Mouse (Mus musculus) brown adipose tissue, adult 24 weeks (tissue): ENCODE results near the gene Mknk2. TPM values are rescaled to one million over a fixed set of nuclear protein-coding genes. Genes with fewer than 3 reads are reported as not detected.
"Not testable (repeated sequence)": the region's sequence is repeated elsewhere in the genome, so short reads cannot be mapped to it uniquely, and the experiment has no call there.

Experiments used
- H3K27ac ChIP-seq: fragments of 200-500 bp; replicated peaks from 2 replicates; pipeline ENCODE4 v1.5.1; 2012; ENCODE audit warnings: low read depth, mild to moderate bottlenecking, low read length
- H3K4me1 ChIP-seq: fragments of 200-500 bp; 2 replicates; pipeline ENCODE4 v1.6.1; 2012; ENCODE audit warnings: low read length, mixed read lengths; ENCODE audit not compliant: control insufficient read depth, insufficient read depth, insufficient read length
- H3K4me3 ChIP-seq: fragments of 200-500 bp; 2 replicates; pipeline ENCODE4 v1.5.1; 2012; ENCODE audit warnings: low read depth, mild to moderate bottlenecking, low read length, moderate library complexity; ENCODE audit not compliant: insufficient read depth
- polyA plus RNA-seq: library from polyadenylated mRNA; stranded (reverse); fragments of >200 nt; gene quantifications from 2 replicates; pipeline ENCODE4 v1.2.4, GENCODE M21; 2012; ENCODE audit not compliant: missing spikeins, insufficient read depth, insufficient read length

Gene Mknk2
- polyA plus RNA-seq, 1 experiment = 313 TPM

GRCm38 (mm10) chr10:80656130-80656862 is 21.6 kb downstream of the Mknk2 start:
- Histone ChIP-seq H3K4me3 (peak overlapping the region; percentile 71), H3K4me1 (peaks cover 7% of the 10 kb centered on the region)

GRCm38 (mm10) chr10:80655406-80656129 is 22.3 kb downstream of the Mknk2 start:
- Histone ChIP-seq H3K4me1 (peaks cover 7% of the 10 kb centered on the region), H3K27ac (no peak overlapping the region), H3K4me3 (peak overlapping the region; percentile 71)

More at GRCm38 (mm10) chr10:80656130-80656862, 21.6 kb downstream of the Mknk2 start:
- H3K27ac ChIP-seq = peak overlapping the region; percentile 59

- no peak overlapping the region for H3K27ac ChIP-seq
- H3K4me3 ChIP-seq = no peak overlapping the region
- peaks cover 7% of the 10 kb centered on the region for H3K4me1 ChIP-seq
Observed at GRCm38 (mm10) chr10:80654866-80655265, 23.0 kb downstream of the Mknk2 start.

DNA sequence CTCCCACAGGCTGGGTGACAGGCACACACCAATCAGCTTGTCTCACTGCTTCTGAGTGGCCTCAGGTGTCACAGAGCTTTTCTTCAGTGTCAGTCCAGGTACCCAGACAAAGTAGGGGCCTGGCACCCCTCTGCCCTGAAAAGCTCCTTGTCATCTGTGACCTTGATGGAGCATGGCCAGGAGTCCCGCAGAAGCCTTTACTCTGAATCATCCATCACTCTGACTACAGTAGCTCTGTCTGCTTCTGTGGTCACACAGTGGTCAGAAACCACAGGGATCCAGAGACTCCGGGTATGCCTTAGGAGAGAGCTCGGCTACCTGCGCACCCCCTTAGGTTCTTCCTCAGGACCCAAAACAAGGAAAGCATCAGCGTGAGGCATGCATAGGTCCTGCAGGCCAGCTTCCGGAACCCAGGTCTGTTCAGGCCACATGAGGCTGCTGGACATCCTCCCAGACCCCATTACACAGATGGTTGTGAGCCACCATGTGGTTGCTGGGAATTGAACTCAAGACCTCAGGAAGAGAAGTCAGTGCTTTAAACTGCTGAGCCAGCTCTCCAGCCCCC is 24.7 kb downstream of the Mknk2 start:
- peaks cover 7% of the 10 kb centered on the region for H3K4me1 ChIP-seq
- no peak overlapping the region for H3K4me3 ChIP-seq
- no peak overlapping the region for H3K27ac ChIP-seq

DNA sequence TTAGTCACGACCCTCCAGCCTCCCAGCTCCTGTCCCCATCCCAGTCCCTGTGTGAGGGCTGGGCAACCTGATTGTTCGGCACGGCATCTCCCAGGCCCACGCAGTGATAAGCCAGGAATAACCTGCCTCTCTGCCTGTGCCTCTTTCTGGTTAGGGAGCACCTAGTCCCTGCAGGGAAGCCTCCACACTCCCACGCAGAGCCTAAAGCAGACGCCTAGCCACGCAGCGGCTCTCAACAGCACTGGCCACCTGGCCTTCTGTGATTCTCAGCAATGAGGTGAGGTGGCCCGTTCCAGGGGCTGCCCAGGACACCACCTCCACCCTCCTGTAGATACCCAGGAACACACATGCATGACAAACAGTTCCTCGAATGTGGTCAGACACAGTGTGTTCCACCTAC is 27.5 kb downstream of the Mknk2 start:
- Histone ChIP-seq H3K27ac (no peak overlapping the region), H3K4me1 (peaks cover 4% of the 10 kb centered on the region; the same call in 1 of the 2 replicates), H3K4me3 (no peak overlapping the region)

DNA sequence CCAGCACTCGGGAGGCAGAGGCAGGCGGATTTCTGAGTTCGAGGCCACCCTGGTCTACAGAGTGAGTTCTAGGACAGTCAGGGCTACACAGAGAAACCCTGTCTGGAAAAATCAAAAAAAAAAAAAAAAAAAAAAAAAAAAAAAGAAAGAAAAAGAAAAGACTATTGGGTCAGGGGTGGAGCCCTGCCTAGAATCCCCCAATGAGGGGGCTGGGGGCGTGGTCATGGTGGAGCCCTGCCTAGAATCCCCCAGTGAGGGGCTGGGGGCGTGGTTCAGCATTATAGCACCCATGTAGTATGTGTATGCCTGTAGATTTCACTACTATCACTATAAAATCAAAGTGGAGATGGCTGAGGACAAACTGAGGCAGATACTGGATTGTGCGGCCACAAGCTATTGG is 28.0 kb downstream of the Mknk2 start:
- not testable (repeated sequence) for H3K27ac ChIP-seq, H3K4me3 ChIP-seq, H3K4me1 ChIP-seq

- no peak overlapping the region for H3K27ac ChIP-seq
- no peaks in the 10 kb centered on the region for H3K4me1 ChIP-seq
- no peak overlapping the region for H3K4me3 ChIP-seq
Observed at GRCm38 (mm10) chr10:80646936-80647335, 31.0 kb downstream of the Mknk2 start.

- Histone ChIP-seq H3K4me3 (no peak overlapping the region), H3K4me1 (peaks cover 2% of the 10 kb centered on the region; the same call in 1 of the 2 replicates), H3K27ac (no peak overlapping the region)
Observed at GRCm38 (mm10) chr10:80635345-80635744, 42.6 kb downstream of the Mknk2 start.

GRCm38 (mm10) chr10:80628925-80629324 is 49.0 kb downstream of the Mknk2 start:
- Histone ChIP-seq H3K4me3 (no peak overlapping the region), H3K27ac (no peak overlapping the region), H3K4me1 (peaks cover 36% of the 10 kb centered on the region)

DNA sequence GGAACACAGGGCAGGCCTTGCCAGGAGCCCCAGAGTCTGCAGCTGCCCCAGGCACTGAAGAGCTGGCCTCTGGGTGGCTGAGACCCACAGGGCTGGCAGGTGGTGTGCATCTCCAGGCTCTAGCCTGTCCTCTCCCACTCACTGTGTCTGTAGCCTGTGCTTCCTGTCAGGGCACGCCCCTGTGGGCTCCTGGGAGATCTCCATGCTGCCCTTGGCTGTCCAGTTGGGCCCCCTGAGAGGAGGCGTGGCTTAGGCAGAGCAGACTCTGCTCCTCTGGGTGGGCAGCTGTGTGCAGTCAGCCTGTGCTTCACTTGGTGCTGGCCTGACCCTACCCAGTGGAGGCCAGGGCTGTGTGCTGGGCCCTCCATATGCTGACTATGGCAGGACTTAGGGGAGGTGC is 50.2 kb downstream of the Mknk2 start:
- H3K4me3 ChIP-seq = no peak overlapping the region
- no peak overlapping the region for H3K27ac ChIP-seq
- peaks cover 36% of the 10 kb centered on the region for H3K4me1 ChIP-seq

DNA sequence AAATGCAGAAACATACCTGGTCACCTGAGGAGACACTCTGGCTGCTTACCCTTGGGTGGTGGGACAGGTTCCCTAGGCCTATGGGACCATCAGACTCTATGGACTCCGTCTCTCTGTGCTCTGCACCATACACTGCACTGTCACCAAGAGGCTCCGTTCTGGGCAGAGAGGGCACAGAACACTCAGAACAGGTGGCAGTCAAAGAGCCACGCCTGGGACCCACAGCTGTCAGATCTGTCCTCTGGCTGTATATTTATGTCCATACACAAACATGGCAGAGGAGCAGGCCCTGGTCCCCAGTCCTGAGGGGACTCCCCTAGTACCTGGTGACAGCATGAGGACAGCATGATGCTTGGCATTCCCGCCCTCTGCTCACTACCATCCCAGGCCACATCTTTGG is 52.1 kb downstream of the Mknk2 start:
- H3K4me1 ChIP-seq = peaks cover 36% of the 10 kb centered on the region
- no peak overlapping the region for H3K27ac ChIP-seq
- no peak overlapping the region for H3K4me3 ChIP-seq

- Histone ChIP-seq H3K4me3 (peak overlapping the region; percentile 87), H3K4me1 (peaks cover 18% of the 10 kb centered on the region), H3K27ac (peak overlapping the region; percentile 88)
Observed at GRCm38 (mm10) chr10:80623457-80624191, 54.3 kb downstream of the Mknk2 start.

- H3K27ac ChIP-seq = peak within 1 kb of the TSS; percentile 88
- peak within 1 kb of the TSS; percentile 87 for H3K4me3 ChIP-seq
- peaks cover 12% of the 10 kb centered on the region for H3K4me1 ChIP-seq
Observed at GRCm38 (mm10) chr10:80622661-80623456, 55.1 kb downstream of the Mknk2 start, which contains the start of gene Csnk1g2. TSS of gene Csnk1g2 (plus strand) at chr10:80622838.

DNA sequence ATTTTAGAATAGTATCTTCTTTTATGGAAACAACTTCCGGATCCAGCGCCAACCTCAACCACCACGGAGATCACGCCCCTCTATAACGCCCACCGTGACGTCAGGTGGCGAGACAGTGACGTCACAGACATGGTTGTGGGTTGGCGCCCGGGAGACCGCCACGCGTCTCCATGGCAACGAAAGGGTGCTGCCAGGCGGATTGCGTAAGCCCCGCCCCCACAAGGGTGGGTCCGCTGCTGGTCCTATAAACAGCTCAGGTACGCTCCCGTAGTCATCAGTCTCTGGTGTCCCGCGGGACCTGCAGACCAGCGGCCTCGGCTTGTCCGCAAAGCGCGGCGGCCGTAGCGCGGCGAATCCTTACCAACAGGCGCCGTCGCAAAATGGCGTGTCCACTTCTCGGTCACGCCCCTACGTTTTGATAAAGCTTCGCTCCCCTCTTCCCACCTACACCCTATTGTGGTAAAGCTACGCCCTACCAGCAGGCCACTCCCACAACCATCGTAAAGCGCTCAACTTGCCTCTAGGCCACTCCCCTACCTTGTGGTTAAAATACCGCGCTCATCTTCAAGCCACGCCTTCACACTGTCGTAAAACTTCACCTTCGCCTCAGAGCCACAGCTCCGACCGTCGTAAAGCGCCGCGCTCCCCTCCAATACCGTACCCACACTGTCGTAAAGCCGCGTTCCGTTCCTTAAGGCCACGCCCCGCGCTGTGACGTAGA is 55.8 kb downstream of the Mknk2 start:
- Histone ChIP-seq H3K4me1 (peaks cover 5% of the 10 kb centered on the region; the same call in 1 of the 2 replicates), H3K4me3 (peak overlapping the region; percentile 68), H3K27ac (peak overlapping the region; percentile 85)
